Mouse (Mus musculus): ENCODE data around the gene Bfar.

DNA sequence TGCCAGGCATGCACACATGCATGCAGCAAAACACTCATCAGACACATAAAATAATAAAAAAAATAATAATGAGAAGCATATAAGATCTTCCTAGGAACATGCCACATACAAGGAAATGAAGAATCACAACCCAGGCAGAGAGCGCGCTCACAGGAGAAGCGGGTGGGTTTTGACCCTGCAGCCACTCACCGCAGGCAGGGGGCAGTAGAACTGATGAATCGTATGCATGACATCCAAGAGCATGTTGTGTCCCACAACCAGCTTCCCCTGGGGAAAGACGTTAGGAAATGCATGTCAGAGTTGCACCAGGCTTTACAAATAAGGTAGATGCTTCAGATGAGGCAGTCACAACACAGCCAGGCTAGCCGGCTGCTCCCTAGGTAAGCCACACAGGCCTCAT lies 31.6 kb upstream of the Bfar start:
- TF ChIP-seq CTCF (IDR thresholded peaks at IDR 0.05; ENCODE audit: extremely low read depth, insufficient read depth, insufficient read length, insufficient replicate concordance) (no peak), POLR2A (IDR thresholded peaks at IDR 0.05; ENCODE audit: low read depth, low read length) (no peak)

Measured in spleen, adult 2 months (tissue).